Comparison of ENCODE assay signal across 9 mouse cellular contexts in the genomic region with DNA sequence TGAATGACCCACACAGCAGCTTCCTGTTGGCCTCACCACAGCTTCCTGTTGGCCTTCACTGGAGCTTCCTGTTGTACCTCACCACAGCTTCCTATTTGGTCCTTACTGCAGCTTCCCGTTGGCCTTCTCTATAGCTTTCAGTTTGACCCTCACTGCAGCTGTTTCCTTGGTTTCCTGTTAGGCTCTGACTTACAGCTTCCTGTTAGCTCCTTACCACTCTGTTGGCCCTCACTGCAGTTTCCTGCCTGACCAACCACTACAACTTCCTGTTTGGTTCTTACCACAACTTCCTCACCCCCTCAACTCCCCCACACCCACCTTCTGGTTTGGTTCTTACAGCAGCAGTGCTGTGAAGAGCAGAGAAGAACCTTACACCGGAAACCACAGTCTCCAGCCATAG.
DNase-seq lines count a peak whose midpoint lies in the region; ATAC-seq lines count a peak whose summit lies in the region.
"Had no signal": no experiment of that assay in that cellular context is flagged by ENCODE, and none has a peak within 500 bp of the region (broad histone marks: within the 10 kb centered on the region; RNA-seq: fewer than 3 reads in every experiment).

No protein-coding gene starts in this region.

- H3K27me3 ChIP-seq in heart, embryonic 11.5 days (ENCODE audit: control insufficient read depth, insufficient read depth, low read length) = no peaks in the 10 kb centered on the region

- peak overlapping the region; percentile 50 for H3K27ac ChIP-seq in heart, embryonic 11.5 days (ENCODE audit: low read depth, low read length)

- 0 out of 2 replicates have a peak, but pooled peaks have one; percentile 31 for ATAC-seq in heart, embryonic 11.5 days (replicated peaks; ENCODE audit: insufficient number of reproducible peaks, low FRiP score, low TSS enrichment)
- peak; percentile 87 for ATAC-seq in inflammation-experienced regulatory T-cells, adult 6 months
- ATAC-seq in erythroblast, adult 5-6 weeks (replicated peaks; ENCODE audit: low FRiP score, poor library complexity, severe bottlenecking) = no peak

- no peaks in the 10 kb centered on the region for H3K36me3 ChIP-seq in heart, embryonic 11.5 days (ENCODE audit: control insufficient read depth, insufficient read depth, low read length)

- DNase-seq in heart, postnatal 14 days = no peak
- DNase-seq in 416B (ENCODE audit: low read depth) = peak; percentile 53
- DNase-seq in natural killer cell, adult 2 months (ENCODE audit: low spot score in 2 of 2) = peak; percentile 74 to 81
- DNase-seq in layer of hippocampus, postnatal 14 days (ENCODE audit: low spot score in 2 of 2) = no peak
- DNase-seq in adrenal gland, adult 18-20 months (ENCODE audit: low spot score in 2 of 2) = no peak
- DNase-seq: cerebellum, postnatal 14 days had no signal

- intact Hi-C loops in heart, postnatal 14 days (cut with DNase I) = no loop called here

- no peaks in the 10 kb centered on the region for H3K9me3 ChIP-seq in heart, embryonic 11.5 days (replicated peaks; ENCODE audit: control insufficient read depth, low read length)

- 57% methylated on average over 2 of the region's 2 CpGs for WGBS in heart, embryonic 11.5 days (ENCODE audit: insufficient replicate concordance)

- no peak overlapping the region for H3K9ac ChIP-seq in heart, embryonic 11.5 days (ENCODE audit: low read depth, low read length)

- H3K4me1 ChIP-seq in heart, embryonic 11.5 days (ENCODE audit: control insufficient read depth, insufficient read depth, low read length) = peaks cover 21% of the 10 kb centered on the region

- H3K4me3 ChIP-seq in heart, embryonic 11.5 days (ENCODE audit: low read depth, low read length) = no peak overlapping the region

- no peak overlapping the region for H3K4me2 ChIP-seq in heart, embryonic 11.5 days

Comparison
In these comparisons a context has a peak if more than half of its experiments do, and no peak if none do; other contexts are left out.
1. DNase-seq: peak in 416B (single experiment) and natural killer cell, adult 2 months (2 of 2); none in heart, postnatal 14 days (0 of 2), layer of hippocampus, postnatal 14 days (0 of 2) and adrenal gland, adult 18-20 months (0 of 2).